Mouse (Mus musculus) C2C12 (cell line): Measurements from ENCODE around the gene Frmd6.

Source experiments
- CTCF ChIP-seq: IDR thresholded peaks from one replicate; pipeline ENCODE4 v1.5.1; 2011; ENCODE audit not compliant: control insufficient read depth, insufficient read depth, insufficient read length
- MAX ChIP-seq: IDR thresholded peaks from one replicate; pipeline ENCODE4 v1.6.1; 2011; ENCODE audit warnings: mild to moderate bottlenecking, control low read depth
- MYOD1 ChIP-seq: IDR thresholded peaks from one replicate; pipeline ENCODE4 v1.6.1; 2011; ENCODE audit warnings: low read depth; ENCODE audit not compliant: control insufficient read depth, insufficient read length
- MYOG ChIP-seq: IDR thresholded peaks from one replicate; pipeline ENCODE4 v1.6.1; 2011; ENCODE audit not compliant: control insufficient read depth, insufficient read length; ENCODE audit errors: extremely low read depth
- USF1 ChIP-seq: IDR thresholded peaks from one replicate; pipeline ENCODE4 v1.6.1; 2011; ENCODE audit warnings: low read depth, mild to moderate bottlenecking, control low read depth, moderate library complexity

- TF ChIP-seq CTCF: no peak
- TF ChIP-seq USF1: no peak
- no peak for TF ChIP-seq MAX
- no peak for TF ChIP-seq MYOG
- no peak for TF ChIP-seq MYOD1
Measured at GRCm38 (mm10) chr12:70914387-70914786, 89.1 kb downstream of the Frmd6 start.
